8 mouse cellular contexts compared by ENCODE assay signal in genomic region chr10:29313064-29313638, GRCm38 (mm10). TPM values are rescaled to one million over a fixed set of nuclear protein-coding genes. Genes with fewer than 3 reads are reported as not detected.
DNase-seq lines count a peak whose midpoint lies in the region; ATAC-seq and TF ChIP-seq lines count a peak whose summit lies in the region.

Gene Echdc1, plus strand, starts transcription at chr10:29313166.

- peak; percentile 95 for ATAC-seq in cerebellum, adult (ENCODE audit: insufficient number of reproducible peaks, low FRiP score, low TSS enrichment)
- ATAC-seq in forebrain, embryonic 14.5 days = peak; percentile 98
- ATAC-seq in neural tube, embryonic 15.5 days (ENCODE audit: low FRiP score) = peak; percentile 100

- 0 out of 2 replicates have a peak, but pooled peaks have one; percentile 30 for TF ChIP-seq EP300 in ES-Bruce4 (IDR thresholded peaks at IDR 0.05; ENCODE audit: insufficient read depth, low read depth, low read length)

- DNase-seq in forebrain, embryonic 14.5 days (ENCODE audit: low spot score) = peak; percentile 93
- DNase-seq in heart, postnatal 14 days = peak; percentile 90
- DNase-seq in layer of hippocampus, adult 11-12 months (ENCODE audit: low spot score) = peak; percentile 85
- DNase-seq in lung, adult 18-20 months = peak; percentile 88 to 90
- DNase-seq in testis, postnatal 14 days (ENCODE audit: low spot score) = peak; percentile 88

- TF ChIP-seq POLR2A in ES-Bruce4 (IDR thresholded peaks at IDR 0.05; ENCODE audit: insufficient read depth, low read length) = peak; percentile 9

- H3K4me2 ChIP-seq in forebrain, embryonic 14.5 days (ENCODE audit: low read length) = peak within 1 kb of the TSS; percentile 67
- peak within 1 kb of the TSS; percentile 74 for H3K4me2 ChIP-seq in neural tube, embryonic 15.5 days

- peak within 1 kb of the TSS; percentile 91 for H3K4me3 ChIP-seq in ES-Bruce4 (ENCODE audit: low read depth, low read length)
- peak within 1 kb of the TSS; percentile 68 for H3K4me3 ChIP-seq in forebrain, embryonic 14.5 days (ENCODE audit: low read depth, low read length)
- H3K4me3 ChIP-seq in neural tube, embryonic 15.5 days (replicated peaks) = peak within 1 kb of the TSS; percentile 72

- intact Hi-C loops in heart, postnatal 14 days (cut with DNase I) = loop anchor here (2.0 to 10.0 kb wide), 2 partner anchors 48 to 208 kb away; no protein-coding TSS in a partner anchor

- no peaks in the 10 kb centered on the region for H3K36me3 ChIP-seq in ES-Bruce4 (ENCODE audit: control insufficient read depth, insufficient read depth, low read length, poor library complexity, severe bottlenecking)
- H3K36me3 ChIP-seq in forebrain, embryonic 14.5 days (ENCODE audit: control insufficient read depth, insufficient read depth, low read length) = no peaks in the 10 kb centered on the region
- 0 out of 2 replicates have a peak, but pooled peaks cover 3% of the 10 kb centered on the region for H3K36me3 ChIP-seq in neural tube, embryonic 15.5 days

- no peaks in the 10 kb centered on the region for H3K9me3 ChIP-seq in ES-Bruce4 (replicated peaks; ENCODE audit: control insufficient read depth, insufficient read depth, low read length, poor library complexity, severe bottlenecking)
- H3K9me3 ChIP-seq in forebrain, embryonic 14.5 days (replicated peaks; ENCODE audit: control insufficient read depth, low read length) = no peaks in the 10 kb centered on the region
- H3K9me3 ChIP-seq in neural tube, embryonic 15.5 days (replicated peaks) = no peaks in the 10 kb centered on the region

- H3K27ac ChIP-seq in ES-Bruce4 (ENCODE audit: insufficient read depth, low read length) = no peak within 1 kb of the TSS
- H3K27ac ChIP-seq in forebrain, embryonic 14.5 days (ENCODE audit: low read depth, low read length) = peak within 1 kb of the TSS; percentile 82
- H3K27ac ChIP-seq in neural tube, embryonic 15.5 days (replicated peaks) = peak within 1 kb of the TSS; percentile 93

- WGBS in forebrain, embryonic 14.5 days = 0% methylated on average over 33 of the region's 49 CpGs
- under 1% methylated on average over 48 of the region's 49 CpGs for WGBS in neural tube, embryonic 15.5 days

- no peaks in the 10 kb centered on the region for H3K27me3 ChIP-seq in ES-Bruce4 (ENCODE audit: control insufficient read depth, insufficient read depth, low read length, poor library complexity, severe bottlenecking)
- H3K27me3 ChIP-seq in forebrain, embryonic 14.5 days (replicated peaks; ENCODE audit: control insufficient read depth, insufficient read depth, low read length) = no peaks in the 10 kb centered on the region
- H3K27me3 ChIP-seq in neural tube, embryonic 15.5 days (replicated peaks) = no peaks in the 10 kb centered on the region

- peak within 1 kb of the TSS; percentile 79 for H3K9ac ChIP-seq in ES-Bruce4 (ENCODE audit: low read depth, poor library complexity, severe bottlenecking)
- H3K9ac ChIP-seq in forebrain, embryonic 14.5 days (ENCODE audit: low read length) = peak within 1 kb of the TSS; percentile 78
- H3K9ac ChIP-seq in neural tube, embryonic 15.5 days (replicated peaks) = peak within 1 kb of the TSS; percentile 65

- no peaks in the 10 kb centered on the region for H3K4me1 ChIP-seq in ES-Bruce4 (ENCODE audit: control insufficient read depth, insufficient read depth, low read length)
- H3K4me1 ChIP-seq in forebrain, embryonic 14.5 days (ENCODE audit: control insufficient read depth, insufficient read depth, low read length) = no peaks in the 10 kb centered on the region; the same call in 1 of the 2 replicates
- H3K4me1 ChIP-seq in neural tube, embryonic 15.5 days = peaks cover 14% of the 10 kb centered on the region

- peak; percentile 67 for TF ChIP-seq CTCF in ES-Bruce4 (IDR thresholded peaks at IDR 0.05; ENCODE audit: low read depth, low read length)

RNA-seq across cellular contexts. Expression of gene Echdc1, which starts in this region (rescaled TPM):
- 22.8 and 23.5 TPM in 2 replicates for polyA plus RNA-seq in ES-Bruce4 (2011; ENCODE audit: insufficient read depth, insufficient read length, low read depth, missing spikeins)
- polyA plus RNA-seq in forebrain, embryonic 14.5 days (2014; fragmentation: Nextera tagmentation; extraction: Ambion mirVana) = 23.3 and 23.6 TPM in 2 replicates
- total RNA-seq in heart, postnatal 14 days (2021) = 10 to 100 TPM; 28.1 to 28.5 TPM
- 30.7 and 35.7 TPM in 2 replicates for polyA plus RNA-seq in neural tube, embryonic 15.5 days (2015; fragmentation: Nextera tagmentation; extraction: Ambion mirVana)
